Mouse (Mus musculus): Measurements from ENCODE around the gene Robo4. TPM values are rescaled to one million over a fixed set of nuclear protein-coding genes. Genes with fewer than 3 reads are reported as not detected.

The Robo4 gene
- polyA plus RNA-seq, 1 experiment from 2014 or later, result 17.5 TPM

GRCm38 (mm10) chr9:37429326-37429725 is 27.6 kb downstream of the Robo4 start:
- no peak for TF ChIP-seq CTCF (IDR thresholded peaks at IDR 0.05; ENCODE audit: low read depth)
- Histone ChIP-seq H3K4me1 (replicated peaks; ENCODE audit: insufficient read depth, low read length) (peaks cover 4% of the 10 kb centered on the region; the same call in 1 of the 2 replicates), H3K9me3 (replicated peaks; ENCODE audit: low read length) (no peaks in the 10 kb centered on the region), H3K9ac (ENCODE audit: low read depth, low read length) (no peak overlapping the region), H3K36me3 (ENCODE audit: insufficient read depth, low read length) (no peaks in the 10 kb centered on the region), H3K27me3 (ENCODE audit: insufficient read depth, low read length) (peaks cover 45% of the 10 kb centered on the region), H3K4me2 (ENCODE audit: low read length) (no peak overlapping the region), H3K4me3 (replicated peaks; ENCODE audit: low read depth, low read length) (no peak overlapping the region), H3K27ac (no peak overlapping the region)
- no peak for DNase-seq (ENCODE audit: low spot score)
- ATAC-seq (replicated peaks; ENCODE audit: low FRiP score, low read depth), result no peak
- WGBS, result 11% methylated on average over 26 of the region's 26 CpGs

GRCm38 (mm10) chr9:37430582-37430981 is 28.9 kb downstream of the Robo4 start:
- no peak overlapping the region for H3K27ac ChIP-seq
- peaks cover 4% of the 10 kb centered on the region; the same call in 1 of the 2 replicates for H3K4me1 ChIP-seq (replicated peaks; ENCODE audit: insufficient read depth, low read length)
- H3K27me3 ChIP-seq (ENCODE audit: insufficient read depth, low read length), result peaks cover 56% of the 10 kb centered on the region
- H3K4me3 ChIP-seq (replicated peaks; ENCODE audit: low read depth, low read length), result peak overlapping the region; percentile 16
- H3K9me3 ChIP-seq (replicated peaks; ENCODE audit: low read length), result no peaks in the 10 kb centered on the region
- ATAC-seq (replicated peaks; ENCODE audit: low FRiP score, low read depth) (peak; percentile 55; the same call in 1 of the 2 replicates), DNase-seq (ENCODE audit: low spot score) (peak; percentile 92)
- TF ChIP-seq CTCF (IDR thresholded peaks at IDR 0.05; ENCODE audit: low read depth), result peak; percentile 95
- peak overlapping the region; percentile 31 for H3K4me2 ChIP-seq (ENCODE audit: low read length)
- 1% methylated on average over 12 of the region's 12 CpGs for WGBS
- H3K9ac ChIP-seq (ENCODE audit: low read depth, low read length), result no peak overlapping the region
- no peaks in the 10 kb centered on the region for H3K36me3 ChIP-seq (ENCODE audit: insufficient read depth, low read length)

- no peak overlapping the region for H3K9ac ChIP-seq (ENCODE audit: low read depth, low read length)
- H3K27me3 ChIP-seq (ENCODE audit: insufficient read depth, low read length), result peaks cover 54% of the 10 kb centered on the region
- H3K36me3 ChIP-seq (ENCODE audit: insufficient read depth, low read length), result no peaks in the 10 kb centered on the region
- H3K4me1 ChIP-seq (replicated peaks; ENCODE audit: insufficient read depth, low read length), result peaks cover 4% of the 10 kb centered on the region; the same call in 1 of the 2 replicates
- WGBS, result 1% methylated on average over 16 of the region's 17 CpGs
- H3K4me3 ChIP-seq (replicated peaks; ENCODE audit: low read depth, low read length), result no peak overlapping the region
- no peak overlapping the region for H3K27ac ChIP-seq
- H3K9me3 ChIP-seq (replicated peaks; ENCODE audit: low read length), result no peaks in the 10 kb centered on the region
- peak overlapping the region; percentile 47 for H3K4me2 ChIP-seq (ENCODE audit: low read length)
- ATAC-seq (replicated peaks; ENCODE audit: low FRiP score, low read depth) (peak; percentile 82), DNase-seq (ENCODE audit: low spot score) (peak; percentile 80)
- TF ChIP-seq CTCF (IDR thresholded peaks at IDR 0.05; ENCODE audit: low read depth), result peak; percentile 72
Observed at GRCm38 (mm10) chr9:37432026-37432666, 30.4 kb downstream of the Robo4 start.

- under 1% methylated on average over 36 of the region's 40 CpGs for WGBS
- ATAC-seq (replicated peaks; ENCODE audit: low FRiP score, low read depth) (0 out of 2 replicates have a peak, but pooled peaks have one; percentile 5), DNase-seq (ENCODE audit: low spot score) (no peak)
- Histone ChIP-seq H3K4me3 (replicated peaks; ENCODE audit: low read depth, low read length) (peak within 1 kb of the TSS; percentile 27), H3K9me3 (replicated peaks; ENCODE audit: low read length) (no peaks in the 10 kb centered on the region), H3K27me3 (ENCODE audit: insufficient read depth, low read length) (peaks cover 52% of the 10 kb centered on the region), H3K4me1 (replicated peaks; ENCODE audit: insufficient read depth, low read length) (peaks cover 4% of the 10 kb centered on the region; the same call in 1 of the 2 replicates), H3K4me2 (ENCODE audit: low read length) (peak within 1 kb of the TSS; percentile 47), H3K9ac (ENCODE audit: low read depth, low read length) (no peak within 1 kb of the TSS), H3K27ac (no peak within 1 kb of the TSS), H3K36me3 (ENCODE audit: insufficient read depth, low read length) (no peaks in the 10 kb centered on the region)
- TF ChIP-seq CTCF (IDR thresholded peaks at IDR 0.05; ENCODE audit: low read depth), result no peak
Observed at GRCm38 (mm10) chr9:37432720-37433421, 31.2 kb downstream of the Robo4 start, which contains the start of gene Robo3. Robo3 (minus strand) TSS chr9:37433246.

- Histone ChIP-seq H3K9me3 (replicated peaks; ENCODE audit: low read length) (no peaks in the 10 kb centered on the region), H3K4me3 (replicated peaks; ENCODE audit: low read depth, low read length) (no peak overlapping the region), H3K36me3 (ENCODE audit: insufficient read depth, low read length) (no peaks in the 10 kb centered on the region), H3K9ac (ENCODE audit: low read depth, low read length) (no peak overlapping the region), H3K4me1 (replicated peaks; ENCODE audit: insufficient read depth, low read length) (peaks cover 4% of the 10 kb centered on the region; the same call in 1 of the 2 replicates), H3K27ac (no peak overlapping the region), H3K4me2 (ENCODE audit: low read length) (peak overlapping the region; percentile 47), H3K27me3 (ENCODE audit: insufficient read depth, low read length) (peaks cover 55% of the 10 kb centered on the region)
- DNase-seq (ENCODE audit: low spot score) (no peak), ATAC-seq (replicated peaks; ENCODE audit: low FRiP score, low read depth) (no peak)
- no peak for TF ChIP-seq CTCF (IDR thresholded peaks at IDR 0.05; ENCODE audit: low read depth)
- WGBS, result 2% methylated on average over 18 of the region's 18 CpGs
Observed at GRCm38 (mm10) chr9:37433823-37434560, 32.3 kb downstream of the Robo4 start.

- H3K4me1 ChIP-seq (replicated peaks; ENCODE audit: insufficient read depth, low read length), result peaks cover 4% of the 10 kb centered on the region; the same call in 1 of the 2 replicates
- H3K27ac ChIP-seq, result no peak overlapping the region
- no peaks in the 10 kb centered on the region for H3K9me3 ChIP-seq (replicated peaks; ENCODE audit: low read length)
- no peaks in the 10 kb centered on the region for H3K36me3 ChIP-seq (ENCODE audit: insufficient read depth, low read length)
- ATAC-seq (replicated peaks; ENCODE audit: low FRiP score, low read depth), result no peak
- no peak for TF ChIP-seq CTCF (IDR thresholded peaks at IDR 0.05; ENCODE audit: low read depth)
- WGBS, result 7% methylated on average over 14 of the region's 14 CpGs
- no peak for DNase-seq (ENCODE audit: low spot score)
- no peak overlapping the region for H3K4me3 ChIP-seq (replicated peaks; ENCODE audit: low read depth, low read length)
- no peak overlapping the region for H3K4me2 ChIP-seq (ENCODE audit: low read length)
- no peak overlapping the region for H3K9ac ChIP-seq (ENCODE audit: low read depth, low read length)
- peaks cover 55% of the 10 kb centered on the region for H3K27me3 ChIP-seq (ENCODE audit: insufficient read depth, low read length)
Observed at GRCm38 (mm10) chr9:37434932-37435331, 33.2 kb downstream of the Robo4 start.
